Mouse (Mus musculus) liver, embryonic 14.5 days (tissue): ENCODE data around the gene Dcps. TPM values are rescaled to one million over a fixed set of nuclear protein-coding genes. Genes with fewer than 3 reads are reported as not detected.

ENCODE experiments used
- ATAC-seq: fragments of 200-750 bp; cut with Nextera tagmentation; 2 replicates; pipeline ENCODE4 v1.8.0; 2017; ENCODE audit warnings: moderate number of reproducible peaks, mild to moderate bottlenecking, moderate library complexity; ENCODE audit not compliant: insufficient read depth
- DNase-seq, 3 experiments: peaks; one replicate each; pipeline ENCODE4 v3.0.0-alpha.2; 2012 to 2013; ENCODE audit warnings: low read depth in 3 of 3, low spot score in 3 of 3
- H3K27ac ChIP-seq: fragments of 300-500 bp; sonication (generic); 2 replicates; pipeline ENCODE4 v1.5.1; 2014; ENCODE audit warnings: moderate library complexity, mild to moderate bottlenecking, control low read depth, inconsistent platforms
- H3K27me3 ChIP-seq: fragments of 300-500 bp; sonication (generic); 2 replicates; pipeline ENCODE4 v1.6.1; 2014; ENCODE audit warnings: mild to moderate bottlenecking, low read length, moderate library complexity; ENCODE audit not compliant: control insufficient read depth, insufficient read depth
- H3K36me3 ChIP-seq: fragments of 300-500 bp; sonication (generic); replicated peaks from 2 replicates; pipeline ENCODE4 v1.6.1; 2014; ENCODE audit warnings: low read depth; ENCODE audit not compliant: control insufficient read depth, insufficient read depth
- H3K4me1 ChIP-seq, 2 experiments: fragments of 200-500 bp in 1 of 2; fragments of 300-500 bp in 1 of 2; sonication (generic) in 1 of 2; replicated peaks; 2 replicates each; pipeline ENCODE4 v1.6.1; 2012 to 2014; ENCODE audit warnings: antibody characterized with exemption in 1 of 2, inconsistent platforms in 1 of 2, low read length in 1 of 2; ENCODE audit not compliant: control insufficient read depth in 2 of 2, insufficient read depth in 2 of 2
- H3K4me2 ChIP-seq: fragments of 300-500 bp; sonication (generic); 2 replicates; pipeline ENCODE4 v1.6.1; 2014; ENCODE audit warnings: low read depth, mild to moderate bottlenecking, control low read depth, moderate library complexity
- H3K4me3 ChIP-seq, 2 experiments: fragments of 200-500 bp in 1 of 2; fragments of 300-500 bp in 1 of 2; sonication (generic) in 1 of 2; 2 replicates each; pipeline ENCODE4 v1.5.1; 2012 to 2014; ENCODE audit warnings: low read depth in 2 of 2, low read length in 2 of 2, mild to moderate bottlenecking in 2 of 2, control low read depth in 1 of 2, inconsistent platforms in 1 of 2, moderate library complexity in 1 of 2; ENCODE audit not compliant: insufficient read depth in 1 of 2
- H3K9ac ChIP-seq: fragments of 300-500 bp; sonication (generic); replicated peaks from 2 replicates; pipeline ENCODE4 v1.6.1; 2014; ENCODE audit warnings: mild to moderate bottlenecking, control low read depth, moderate library complexity
- H3K9me3 ChIP-seq: fragments of 300-500 bp; sonication (generic); 2 replicates; pipeline ENCODE4 v1.6.1; 2016; ENCODE audit warnings: low read length, mixed read lengths; ENCODE audit not compliant: control insufficient read depth
- CTCF ChIP-seq: IDR thresholded peaks from 2 replicates; pipeline ENCODE4 v1.5.1; 2016; ENCODE audit warnings: antibody characterized with exemption, low read depth, control low read depth
- EP300 ChIP-seq: IDR thresholded peaks from 2 replicates; pipeline ENCODE4 v1.6.1; 2016; ENCODE audit warnings: antibody characterized with exemption, low read depth
- WGBS: fragments of 180-500 bp; shearing (Covaris S2); extraction: QIAGEN DNeasy Blood & Tissue Kit; methylation state at CpG from one replicate; pipeline ENCODE4 v1.1.7; 2014; ENCODE audit not compliant: insufficient replicate concordance; 5-methylcytosine and 5-hydroxymethylcytosine counted together
- polyA plus RNA-seq, 2 experiments: library from polyadenylated mRNA; depleted of rRNA in 1 of 2; stranded (reverse) in 1 of 2; unstranded in 1 of 2; fragments of >200 nt; fragmentation: Nextera tagmentation in 1 of 2; extraction: Ambion mirVana in 1 of 2; gene quantifications; 2 replicates each; pipeline versions ENCODE4 v1.2.1 to v1.2.3; 2012 to 2014

Gene Dcps
- polyA plus RNA-seq, 2 experiments = 36.5 to 48.0 TPM

DNA sequence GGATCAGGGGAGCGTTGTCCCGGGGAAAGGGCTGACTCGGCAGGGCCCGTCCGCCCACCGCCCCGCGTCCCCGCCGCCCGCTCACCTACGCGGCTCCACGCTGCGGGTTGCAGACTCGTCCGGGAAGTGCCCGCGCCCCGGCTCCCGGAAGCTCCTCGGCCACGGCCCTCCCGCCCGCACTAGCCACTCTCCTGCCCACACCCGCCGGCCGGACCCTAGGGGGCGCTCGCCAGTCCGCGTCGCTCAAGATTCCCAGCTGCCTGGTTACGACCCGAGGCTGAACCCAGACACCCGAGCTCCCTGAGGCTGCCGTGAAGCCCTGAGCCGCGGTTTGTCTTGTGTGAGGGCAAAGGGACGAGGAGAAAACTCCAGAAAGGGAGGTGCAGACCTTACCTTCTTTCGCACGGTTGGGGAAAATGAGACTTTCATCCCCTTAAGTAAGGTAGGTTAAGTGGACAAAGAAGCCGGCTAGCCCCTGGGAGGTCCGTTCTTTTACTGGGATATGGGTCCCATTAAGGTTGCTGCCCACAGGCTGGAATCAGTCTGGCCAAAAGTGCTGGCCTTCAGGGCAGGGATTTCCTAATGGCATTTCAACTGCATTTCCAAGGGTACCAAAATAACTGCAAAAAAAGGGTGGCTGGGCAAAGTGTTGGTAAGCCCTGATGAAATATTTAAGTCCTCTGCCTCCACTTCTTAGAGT lies 24.1 kb upstream of the Dcps start, which contains the start of the genes Srpr and Tirap:
Gene Srpr (plus strand): TSS at position 404 of the 700 bp plus-strand sequence.
Gene Tirap (minus strand): TSS at position 520 of the 700 bp plus-strand sequence.
- H3K27ac ChIP-seq = peak within 1 kb of the TSS; percentile 70
- H3K36me3 ChIP-seq = no peaks in the 10 kb centered on the region
- peak within 1 kb of the TSS; percentile 74 for H3K9ac ChIP-seq
- no peak for TF ChIP-seq EP300
- peak; percentile 94 for TF ChIP-seq CTCF
- no peaks in the 10 kb centered on the region for H3K9me3 ChIP-seq
- peak within 1 kb of the TSS; percentile 85 for H3K4me2 ChIP-seq
- no peaks in the 10 kb centered on the region for H3K27me3 ChIP-seq
- ATAC-seq (peak; percentile 89), DNase-seq (peak; percentile 65 to 76 (median 66))
- WGBS = under 1% methylated on average over 44 of the region's 44 CpGs
- peaks cover 8 to 21% of the 10 kb centered on the region in 2 experiments; a peak in 3 of 4 replicates for H3K4me1 ChIP-seq
- peak within 1 kb of the TSS; percentile 63 to 85 for H3K4me3 ChIP-seq

DNA sequence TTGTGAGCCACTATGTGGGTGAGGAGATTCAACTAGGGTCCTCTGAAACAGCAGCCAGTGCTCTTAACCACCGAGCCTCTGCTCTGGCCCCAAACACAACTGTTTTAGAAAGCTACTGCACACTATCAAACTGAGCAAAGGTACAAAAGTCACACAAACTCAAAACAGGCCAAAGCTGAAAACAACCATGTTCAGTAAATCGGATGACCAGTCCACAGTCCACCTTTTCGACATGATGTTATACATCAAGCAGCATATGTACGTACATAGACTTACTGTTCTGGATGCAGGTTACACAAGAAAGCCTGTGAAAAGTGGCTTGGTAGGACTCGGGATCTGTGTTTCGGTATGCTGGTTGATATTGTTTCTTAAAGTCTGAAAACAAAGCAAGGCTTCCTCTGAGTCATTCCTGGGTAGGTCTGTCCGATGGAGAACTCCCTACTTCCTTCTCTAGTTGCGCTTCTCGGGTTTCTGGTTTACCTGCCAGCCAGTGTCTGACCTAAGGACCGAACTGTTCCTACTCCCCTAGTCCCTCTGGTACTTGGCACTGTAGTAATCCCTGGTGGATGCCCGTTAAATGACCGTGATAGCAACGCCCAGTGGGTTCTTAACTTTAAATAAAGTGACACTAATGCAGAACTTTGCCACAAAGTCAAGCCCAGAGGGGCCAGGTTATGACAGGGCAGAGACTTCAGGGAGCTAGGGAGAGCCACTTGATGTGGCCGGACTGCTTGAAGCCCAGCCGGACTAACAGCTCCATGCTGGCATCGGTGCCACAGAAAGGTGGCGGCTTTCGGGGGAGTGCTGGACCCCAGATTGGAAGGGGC lies 23.3 kb upstream of the Dcps start:
- Histone ChIP-seq H3K4me2 (peak overlapping the region; percentile 85), H3K27me3 (no peaks in the 10 kb centered on the region), H3K36me3 (no peaks in the 10 kb centered on the region), H3K9ac (peak overlapping the region; percentile 74), H3K27ac (no peak overlapping the region; the same call in 1 of the 2 replicates), H3K4me1 (peaks cover 8 to 21% of the 10 kb centered on the region in 2 experiments; a peak in 3 of 4 replicates), H3K9me3 (no peaks in the 10 kb centered on the region), H3K4me3 (peak overlapping the region; percentile 63 to 85)
- DNase-seq (no peak), ATAC-seq (peak; percentile 44)
- WGBS = 18% methylated on average over 18 of the region's 18 CpGs
- TF ChIP-seq CTCF (no peak), EP300 (no peak)

GRCm38 (mm10) chr9:35198351-35198750 lies 22.5 kb upstream of the Dcps start:
- Histone ChIP-seq H3K9ac (no peak overlapping the region), H3K4me1 (peaks cover 7 to 18% of the 10 kb centered on the region in 2 experiments; a peak in 3 of 4 replicates), H3K36me3 (no peaks in the 10 kb centered on the region), H3K27ac (no peak overlapping the region), H3K9me3 (no peaks in the 10 kb centered on the region), H3K27me3 (no peaks in the 10 kb centered on the region), H3K4me2 (peak overlapping the region; percentile 85; the same call in 1 of the 2 replicates), H3K4me3 (no peak overlapping the region)
- DNase-seq (no peak), ATAC-seq (no peak)
- WGBS = 75% methylated on average over 10 of the region's 10 CpGs
- TF ChIP-seq CTCF (no peak), EP300 (no peak)

GRCm38 (mm10) chr9:35197625-35198024 lies 21.8 kb upstream of the Dcps start:
- Histone ChIP-seq H3K36me3 (no peaks in the 10 kb centered on the region), H3K27ac (no peak overlapping the region), H3K4me1 (peaks cover 6 to 14% of the 10 kb centered on the region in 2 experiments; a peak in 3 of 4 replicates), H3K27me3 (no peaks in the 10 kb centered on the region), H3K4me3 (no peak overlapping the region), H3K9ac (no peak overlapping the region), H3K4me2 (no peak overlapping the region), H3K9me3 (no peaks in the 10 kb centered on the region)
- ATAC-seq (no peak), DNase-seq (no peak)
- 74% methylated on average over 3 of the region's 3 CpGs for WGBS
- TF ChIP-seq CTCF (no peak), EP300 (no peak)
